Mouse (Mus musculus): ENCODE measurements around the gene Gzmm.
"Not testable (repeated sequence)": the region's sequence is repeated elsewhere in the genome, so short reads cannot be mapped to it uniquely, and the experiment has no call there.

The Gzmm gene

DNA sequence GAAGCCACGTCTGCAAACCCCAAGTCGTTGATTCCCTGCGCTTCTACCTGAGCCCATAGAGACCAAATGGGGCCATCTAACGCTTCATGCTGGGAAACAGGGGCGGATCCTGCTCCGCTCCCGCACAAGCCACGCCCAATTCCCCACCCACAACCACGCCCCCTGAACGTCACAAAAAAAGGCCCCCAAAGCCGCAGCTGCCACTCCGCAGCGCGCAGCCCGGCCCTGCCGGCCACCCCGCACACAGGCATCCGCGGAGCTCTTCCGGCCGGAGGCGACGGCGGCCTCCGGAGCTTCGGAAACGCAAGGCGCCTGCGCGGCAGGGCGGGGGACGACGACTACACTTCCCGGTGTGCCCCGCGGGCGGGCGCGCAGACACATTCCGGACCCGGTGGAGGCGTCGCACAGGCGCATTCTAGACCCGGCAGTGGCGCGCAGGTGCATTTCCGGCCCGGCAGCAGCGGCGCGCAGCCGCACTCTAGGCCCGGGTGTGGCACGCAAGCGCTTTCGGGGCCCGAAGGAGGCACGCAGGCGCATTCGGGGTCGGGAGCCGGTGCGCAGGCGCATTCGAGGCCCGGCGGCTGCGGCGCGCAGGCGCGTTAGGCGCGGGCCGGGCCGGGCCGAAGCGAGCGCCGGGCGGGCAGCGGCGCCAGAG, 7.1 kb upstream of the Gzmm start, which contains the start of gene Cdc34:
Gene Cdc34, plus strand, starts transcription at position 605 of the 655 bp plus-strand sequence.
- DNase-seq (ENCODE audit: low read depth), result peak; percentile 99

DNA sequence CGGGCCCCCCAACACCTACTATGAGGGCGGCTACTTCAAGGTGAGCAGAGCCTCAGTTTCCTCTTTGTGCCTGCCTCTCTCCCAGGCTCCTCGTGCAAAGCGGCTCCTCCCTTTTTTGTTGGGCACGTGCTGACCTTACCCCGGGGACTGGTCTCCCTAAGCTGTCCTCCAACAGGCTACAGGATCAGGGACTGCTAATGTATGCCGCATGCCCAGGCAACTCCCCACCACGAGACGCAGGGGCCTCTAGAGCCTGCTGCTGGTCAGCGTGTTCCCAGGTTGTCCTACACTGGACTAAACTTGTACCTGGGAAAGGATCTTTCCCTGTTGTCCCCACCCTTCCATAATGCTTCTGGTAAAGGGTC, 6.3 kb upstream of the Gzmm start:
- peak; percentile 68 for DNase-seq (ENCODE audit: low read depth)

DNA sequence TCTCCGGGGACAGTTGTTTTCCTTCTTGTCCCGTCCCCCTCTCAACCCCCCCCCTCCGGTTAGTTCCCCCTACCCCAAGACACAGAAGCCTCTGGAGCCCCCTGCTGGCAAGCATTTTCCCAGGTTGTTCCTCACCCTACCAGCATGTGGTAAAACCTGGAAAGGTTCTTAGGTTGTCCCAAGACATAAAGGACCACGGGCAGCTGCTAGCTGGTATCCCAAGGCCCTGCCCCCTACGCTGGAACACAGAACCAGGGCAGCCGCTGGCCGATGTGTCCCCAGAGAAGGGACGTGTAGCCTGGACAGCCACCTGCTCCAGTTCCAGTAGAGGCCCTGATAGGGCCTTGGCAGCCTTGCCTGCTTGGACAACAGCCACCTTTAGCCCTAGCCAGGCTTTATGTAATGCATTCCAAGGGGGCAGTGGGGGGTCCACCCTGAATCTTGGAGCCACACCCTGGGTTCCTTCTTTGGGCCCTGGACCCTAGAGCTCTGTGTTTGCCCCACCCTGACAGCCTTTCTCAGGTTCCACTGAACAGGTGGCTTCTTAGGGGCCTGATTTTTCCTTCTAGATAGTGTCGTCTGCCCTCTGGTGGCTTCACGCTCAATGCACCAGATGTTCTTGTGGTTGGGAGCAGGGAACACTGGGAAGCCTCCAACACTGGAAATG, 5.8 kb upstream of the Gzmm start:
- DNase-seq (ENCODE audit: low read depth), result peak; percentile 35

DNA sequence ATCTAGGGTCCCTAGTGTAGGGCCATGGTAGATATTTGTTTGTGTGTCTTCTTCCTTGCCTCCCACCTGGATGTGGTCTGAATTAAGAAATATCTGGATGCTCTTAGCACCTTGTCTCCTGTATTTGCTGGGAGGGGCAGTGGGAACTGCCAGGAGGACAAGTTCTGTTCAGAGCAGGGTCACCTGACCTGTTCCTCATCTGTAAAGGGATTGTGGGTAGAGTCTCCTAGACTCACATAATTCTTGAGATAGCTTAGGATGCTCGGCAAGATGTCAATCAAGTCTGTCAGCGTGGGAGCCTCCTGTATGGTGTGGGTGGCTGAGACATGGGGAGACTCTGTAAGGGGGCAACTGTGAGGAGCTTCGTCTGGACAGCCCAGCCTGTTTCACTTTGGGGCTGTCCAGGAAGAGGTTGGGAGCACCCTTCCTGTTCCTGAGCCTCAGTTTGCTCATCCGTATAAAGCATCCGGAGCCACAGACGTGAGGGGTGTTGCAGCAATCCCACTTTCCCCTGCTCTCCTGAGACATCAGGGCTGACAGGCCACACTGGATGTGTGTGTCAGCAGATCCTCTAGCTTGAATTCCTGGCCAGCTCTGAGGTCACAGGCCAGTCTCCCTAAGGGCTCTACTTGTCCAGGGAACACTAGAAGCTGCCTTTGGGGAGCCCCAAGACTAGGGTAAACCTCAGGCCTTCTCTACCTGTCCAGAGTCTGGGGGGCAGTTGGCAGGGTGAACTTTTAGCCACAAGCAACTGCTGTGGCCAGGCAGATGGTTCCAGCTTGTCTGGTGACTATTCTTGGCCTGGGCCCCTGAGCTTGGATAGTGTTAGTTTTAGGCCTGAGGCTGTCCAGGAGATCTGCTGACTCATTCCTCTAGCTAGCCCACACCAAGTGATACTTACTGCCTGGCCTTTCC, 4.8 kb upstream of the Gzmm start:
- DNase-seq (ENCODE audit: low read depth), result no peak

DNA sequence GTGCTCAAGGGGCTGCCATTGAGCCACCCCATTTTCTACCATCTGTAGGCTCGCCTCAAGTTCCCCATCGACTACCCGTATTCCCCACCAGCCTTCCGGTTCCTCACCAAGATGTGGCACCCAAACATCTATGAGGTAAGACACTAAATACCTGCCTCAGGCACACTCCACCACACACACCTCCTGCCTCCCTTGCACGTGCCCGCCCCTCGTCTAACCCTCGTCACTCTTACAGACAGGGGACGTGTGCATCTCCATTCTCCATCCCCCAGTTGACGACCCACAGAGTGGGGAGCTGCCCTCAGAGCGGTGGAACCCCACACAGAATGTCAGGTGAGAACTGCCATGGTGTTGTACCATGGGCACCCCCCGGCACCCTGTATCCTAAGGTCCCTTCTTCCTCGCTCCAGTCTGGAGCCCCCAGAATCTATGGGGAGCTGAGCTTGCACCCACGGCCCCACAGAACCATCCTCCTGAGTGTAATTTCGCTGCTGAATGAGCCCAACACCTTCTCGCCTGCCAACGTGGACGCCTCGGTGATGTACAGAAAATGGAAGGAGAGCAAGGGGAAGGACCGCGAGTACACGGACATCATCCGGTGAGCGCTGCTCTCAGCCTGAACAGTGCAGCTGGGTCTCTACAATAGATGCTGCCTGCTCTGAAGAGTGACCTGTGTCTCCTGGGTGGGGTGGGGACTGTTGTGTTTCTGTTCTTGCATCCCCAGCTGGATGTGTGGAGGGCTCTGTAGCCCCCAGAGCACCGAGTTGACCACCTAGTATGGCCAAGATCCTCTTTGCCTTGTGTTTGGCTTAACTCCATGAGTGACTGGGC, 3.8 kb upstream of the Gzmm start:
- DNase-seq (ENCODE audit: low read depth), result no peak

DNA sequence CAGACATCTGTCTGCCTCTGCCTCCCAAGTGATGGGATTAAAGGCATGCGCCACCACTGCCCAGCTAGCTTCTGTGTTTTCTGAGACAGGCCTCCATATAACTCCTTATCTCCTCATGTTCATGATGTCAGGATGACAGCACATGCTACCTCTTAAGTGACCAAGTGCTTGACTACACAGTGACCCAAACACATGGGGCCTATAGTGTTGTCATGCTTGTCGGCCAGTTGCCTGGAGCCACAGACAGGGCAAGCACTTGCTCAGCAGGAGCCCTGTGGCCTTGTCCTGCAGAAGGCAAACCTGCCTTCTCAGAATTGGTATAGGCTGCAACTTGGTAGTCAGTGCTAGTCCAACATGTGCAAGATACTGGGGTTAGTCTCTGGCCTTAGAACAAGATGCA, 2.6 kb upstream of the Gzmm start:
- no peak for DNase-seq (ENCODE audit: low read depth)

DNA sequence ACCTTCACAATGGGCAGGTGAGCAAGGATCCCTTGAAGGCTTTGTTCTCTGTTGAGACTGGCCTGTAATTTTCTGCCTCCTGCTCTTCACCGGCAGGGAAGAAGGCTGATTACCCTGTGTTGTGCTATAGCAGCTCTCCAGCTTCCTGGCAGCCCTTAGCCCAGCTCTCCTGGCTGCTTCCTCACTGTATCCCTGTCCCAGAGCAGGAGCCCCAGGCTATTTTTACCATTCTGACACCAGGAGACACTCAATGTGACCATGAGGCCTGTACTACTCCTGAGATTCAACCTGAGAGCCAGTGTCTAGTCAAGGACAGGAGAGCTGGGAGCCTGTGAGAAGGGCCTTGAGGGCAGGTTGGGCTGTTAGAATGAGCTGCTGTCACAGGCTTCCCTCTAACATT, 2.1 kb upstream of the Gzmm start:
- no peak for DNase-seq (ENCODE audit: low read depth)

DNA sequence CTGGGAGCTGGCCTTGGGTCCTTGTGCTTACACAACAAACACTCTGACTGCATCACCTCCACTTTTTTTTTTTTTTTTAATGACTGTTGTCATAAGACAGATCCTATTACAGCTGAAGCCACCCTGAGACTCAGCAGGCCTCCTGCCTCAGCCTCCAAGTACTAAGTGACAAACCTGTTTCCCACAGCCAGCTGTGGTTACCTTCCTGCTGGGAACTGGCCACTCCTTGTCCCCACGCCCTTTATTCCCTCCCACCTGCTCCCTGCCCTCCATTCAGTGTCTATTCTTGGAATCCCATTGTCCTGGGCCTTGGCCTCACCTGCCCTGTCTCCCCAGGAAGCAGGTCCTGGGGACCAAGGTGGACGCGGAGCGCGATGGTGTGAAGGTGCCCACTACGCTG, 1.3 kb upstream of the Gzmm start:
- no peak for DNase-seq (ENCODE audit: low read depth)

DNA sequence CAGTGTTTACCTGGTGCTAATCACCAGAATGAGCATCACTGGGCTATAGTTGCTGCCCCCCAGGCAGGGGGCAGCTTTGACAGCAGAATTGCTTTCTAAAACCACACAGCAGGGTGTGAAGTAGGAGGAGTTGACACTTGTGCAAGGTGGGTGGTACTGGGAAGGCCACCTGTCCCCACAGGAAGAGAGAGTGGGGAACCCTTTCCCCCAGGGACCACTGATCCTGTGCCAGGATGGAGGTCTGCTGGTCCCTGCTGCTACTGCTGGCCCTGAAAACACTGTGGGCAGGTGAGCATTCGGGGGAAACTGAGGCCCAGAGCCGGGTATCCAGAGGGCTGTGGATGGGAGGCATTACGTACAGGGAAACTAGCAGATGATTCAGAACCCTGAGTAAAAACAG, 358 bp downstream of the Gzmm start:
- DNase-seq (ENCODE audit: low read depth), result no peak

DNA sequence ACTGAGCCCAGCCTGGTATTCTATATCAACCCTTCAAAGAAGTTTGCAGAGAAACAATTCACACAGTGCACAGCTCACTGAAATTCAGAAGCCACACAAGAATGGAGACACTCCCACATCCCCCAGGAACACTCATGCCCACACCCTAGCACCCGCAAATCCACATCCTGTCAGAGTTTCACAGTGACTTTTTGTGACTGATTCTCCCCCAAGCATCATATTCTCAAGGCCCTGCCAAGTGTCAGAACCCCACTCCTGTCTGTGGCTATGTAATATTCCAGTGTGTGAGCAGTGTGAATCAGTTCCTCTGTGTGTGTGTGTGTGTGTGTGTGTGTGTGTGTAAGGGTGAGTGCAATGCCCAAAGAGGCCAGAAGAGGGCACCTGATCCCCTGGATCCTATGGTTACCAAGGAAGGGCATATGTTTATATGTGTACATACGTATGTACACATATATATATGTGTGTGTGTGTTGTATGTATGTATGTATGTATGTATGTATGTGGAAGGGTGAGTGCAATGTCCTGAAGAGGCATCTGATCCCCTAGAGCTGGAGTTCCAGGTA, 3.2 kb downstream of the Gzmm start:
- peak; percentile 42 for DNase-seq (ENCODE audit: low read depth)

DNA sequence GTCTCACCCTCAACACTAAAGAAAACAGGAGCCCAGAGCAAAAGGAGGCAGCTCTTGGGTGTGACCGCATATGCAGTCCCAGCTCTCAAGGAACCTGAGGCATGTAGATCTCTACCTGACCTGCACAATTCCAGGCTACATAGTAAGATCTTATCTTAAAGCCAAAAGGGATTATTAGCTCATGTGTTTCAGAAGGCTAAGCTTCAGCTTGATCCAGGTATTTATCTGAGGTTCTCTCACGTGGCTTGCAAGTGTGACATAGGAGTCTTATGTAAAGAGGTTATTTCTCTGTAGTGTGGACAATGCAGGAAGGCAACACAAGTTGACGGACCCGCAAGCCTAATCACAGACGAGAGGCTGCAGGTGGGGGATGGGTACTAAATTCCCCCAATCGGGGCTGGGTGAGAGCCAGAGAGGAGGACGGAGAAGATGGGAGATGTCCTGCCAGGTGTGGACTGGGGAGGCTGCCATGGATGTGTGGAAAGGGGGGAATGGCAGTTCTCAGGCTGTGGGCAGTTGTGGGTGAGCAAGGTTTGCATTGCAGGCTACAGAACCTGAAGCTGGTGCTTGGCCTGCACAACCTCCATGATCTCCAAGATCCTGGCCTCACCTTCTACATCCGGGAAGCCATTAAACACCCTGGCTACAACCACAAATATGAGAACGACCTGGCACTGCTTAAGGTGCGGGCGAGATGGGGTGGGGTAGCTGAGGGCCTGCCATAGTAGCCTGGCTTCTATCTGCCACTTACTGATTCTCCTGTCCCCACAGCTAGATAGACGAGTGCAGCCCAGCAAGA, 5.0 kb downstream of the Gzmm start:
- no peak for DNase-seq (ENCODE audit: low read depth)

DNA sequence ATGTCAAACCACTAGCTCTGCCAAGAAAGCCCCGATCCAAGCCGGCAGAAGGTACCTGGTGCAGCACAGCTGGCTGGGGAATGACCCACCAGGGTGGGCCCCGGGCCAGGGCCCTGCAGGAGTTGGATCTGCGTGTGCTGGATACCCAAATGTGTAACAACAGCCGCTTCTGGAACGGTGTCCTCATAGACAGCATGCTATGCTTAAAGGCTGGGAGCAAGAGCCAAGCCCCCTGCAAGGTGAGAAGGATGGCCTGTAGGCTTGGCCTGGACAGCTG, 5.5 kb downstream of the Gzmm start:
- DNase-seq (ENCODE audit: low read depth), result no peak

DNA sequence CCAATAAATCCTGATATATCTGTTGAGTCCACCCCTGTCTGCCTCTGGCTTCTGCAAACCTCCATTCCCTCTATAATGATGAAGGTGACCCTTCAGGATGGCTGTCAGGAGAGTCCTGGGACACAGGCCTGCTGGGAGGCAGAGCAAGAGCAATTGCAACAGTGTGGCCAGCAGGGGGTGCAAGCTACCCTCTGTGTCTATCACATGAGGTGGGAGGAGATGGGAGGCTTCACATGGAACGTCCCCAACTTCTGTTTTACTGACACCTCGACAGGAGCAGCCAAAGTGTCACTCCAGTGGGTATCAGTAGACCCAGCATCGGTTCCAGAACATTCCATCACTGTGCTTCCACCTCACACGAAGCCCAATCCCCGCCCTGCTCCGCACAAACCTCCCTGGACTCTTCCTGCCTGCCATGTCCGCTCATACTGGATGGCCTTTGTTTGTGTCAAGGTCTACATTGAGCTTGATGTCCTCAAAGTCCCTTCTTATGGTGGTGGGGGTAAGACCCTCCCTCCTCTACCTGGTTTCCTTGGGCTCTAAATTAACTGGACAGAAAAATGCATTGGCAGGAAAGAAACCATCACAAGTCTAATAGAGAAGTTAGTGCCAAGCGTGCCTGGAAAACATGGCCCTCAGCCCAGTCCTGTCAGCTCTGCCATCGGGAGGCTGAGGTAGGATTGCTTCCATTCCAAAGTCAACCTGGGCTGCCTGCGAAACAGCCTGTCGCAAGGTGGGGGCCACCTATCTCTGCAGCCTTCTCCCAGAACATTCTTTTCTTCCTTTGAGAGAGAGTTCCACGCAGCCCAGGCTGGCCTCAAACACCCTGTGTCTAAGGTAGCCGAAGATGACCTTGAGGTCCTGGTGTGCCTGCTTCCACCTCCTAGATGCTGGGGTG, 6.7 kb downstream of the Gzmm start:
- DNase-seq (ENCODE audit: low read depth), result peak; percentile 80

DNA sequence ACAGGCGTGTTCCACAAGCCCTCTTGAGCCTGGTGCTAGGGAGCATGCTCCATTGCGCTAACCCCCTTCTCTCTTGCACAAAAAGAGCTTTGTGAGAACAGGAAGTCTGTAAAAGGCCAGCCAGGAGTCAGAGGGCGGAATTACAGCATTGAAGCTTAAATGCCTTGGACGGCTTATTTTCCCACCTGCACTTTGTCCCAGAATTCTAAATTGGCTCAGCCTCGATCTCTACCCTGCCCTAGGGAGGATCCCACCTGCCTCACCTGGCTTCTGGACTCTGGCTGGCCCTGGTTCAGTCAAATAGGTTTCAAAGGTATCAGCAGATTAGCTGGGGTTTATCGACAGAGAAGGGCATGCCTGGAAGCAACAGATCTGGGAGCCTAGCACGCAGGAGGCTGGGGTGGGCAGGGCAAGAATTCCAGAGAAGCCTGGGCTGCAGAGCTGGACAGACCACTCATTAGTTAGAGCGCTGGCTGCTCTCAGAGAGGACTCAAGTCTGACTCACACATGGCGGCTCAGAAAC, 7.4 kb downstream of the Gzmm start:
- DNase-seq (ENCODE audit: low read depth), result no peak

DNA sequence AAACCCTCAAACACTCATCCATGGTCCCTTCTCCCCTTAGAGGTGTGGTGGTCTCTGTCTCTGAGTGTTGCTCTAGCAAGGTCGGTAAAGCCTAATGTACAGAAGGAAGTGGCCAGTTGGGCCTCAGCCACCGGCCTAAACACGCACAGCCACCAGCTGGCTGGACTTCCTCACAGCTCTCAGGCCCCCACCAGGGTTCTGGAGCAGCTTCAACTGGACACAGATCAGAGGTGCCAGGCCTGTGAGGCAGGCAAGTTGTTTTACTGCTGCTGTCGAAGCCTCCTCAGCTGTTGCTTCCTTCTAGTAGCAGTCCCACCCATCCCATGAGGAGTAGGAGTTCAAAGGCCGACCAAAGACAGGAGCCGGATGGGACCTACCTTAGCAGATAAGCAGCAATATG, 9.1 kb downstream of the Gzmm start:
- no peak for DNase-seq (ENCODE audit: low read depth)

DNA sequence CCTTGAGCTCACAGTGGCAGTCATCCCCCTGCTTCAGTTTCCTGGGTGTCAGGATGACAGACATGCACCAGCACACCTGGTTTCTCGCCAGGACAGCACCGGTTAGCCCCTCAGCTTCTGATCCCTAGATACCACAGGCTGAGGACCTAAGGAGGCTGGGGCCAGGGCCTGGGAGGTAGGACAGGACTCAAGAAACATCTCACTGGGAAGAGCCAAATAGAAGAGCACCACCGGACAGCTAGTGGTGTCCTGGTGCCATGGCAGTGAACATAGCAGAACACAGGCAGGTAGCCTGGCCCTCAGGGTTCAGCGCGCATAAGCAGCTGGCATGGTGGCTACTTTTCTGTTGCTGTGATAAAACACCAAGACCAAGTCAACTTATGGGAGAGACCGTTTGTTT, 9.6 kb downstream of the Gzmm start:
- no peak for DNase-seq (ENCODE audit: low read depth)

DNA sequence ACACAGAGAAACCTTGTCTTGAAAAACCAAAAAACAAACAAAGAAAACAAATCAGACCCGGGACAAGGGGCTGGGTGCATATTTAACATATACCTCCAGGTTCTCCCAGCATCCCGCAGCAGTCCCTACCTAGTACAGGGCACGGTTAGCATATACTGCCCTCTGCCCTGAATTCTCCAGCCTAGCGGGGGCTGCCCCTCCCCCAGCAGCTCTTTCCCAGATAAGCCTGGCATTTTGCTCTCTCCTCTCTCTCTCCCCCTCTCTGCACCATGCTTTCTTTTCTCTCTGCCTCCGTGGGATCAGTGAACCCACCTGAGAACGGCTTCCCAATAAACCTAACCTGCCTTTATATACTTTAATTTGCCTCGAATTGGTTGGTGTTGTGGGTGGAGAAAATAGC, 11.9 kb downstream of the Gzmm start:
- no peak for DNase-seq (ENCODE audit: low read depth)

DNA sequence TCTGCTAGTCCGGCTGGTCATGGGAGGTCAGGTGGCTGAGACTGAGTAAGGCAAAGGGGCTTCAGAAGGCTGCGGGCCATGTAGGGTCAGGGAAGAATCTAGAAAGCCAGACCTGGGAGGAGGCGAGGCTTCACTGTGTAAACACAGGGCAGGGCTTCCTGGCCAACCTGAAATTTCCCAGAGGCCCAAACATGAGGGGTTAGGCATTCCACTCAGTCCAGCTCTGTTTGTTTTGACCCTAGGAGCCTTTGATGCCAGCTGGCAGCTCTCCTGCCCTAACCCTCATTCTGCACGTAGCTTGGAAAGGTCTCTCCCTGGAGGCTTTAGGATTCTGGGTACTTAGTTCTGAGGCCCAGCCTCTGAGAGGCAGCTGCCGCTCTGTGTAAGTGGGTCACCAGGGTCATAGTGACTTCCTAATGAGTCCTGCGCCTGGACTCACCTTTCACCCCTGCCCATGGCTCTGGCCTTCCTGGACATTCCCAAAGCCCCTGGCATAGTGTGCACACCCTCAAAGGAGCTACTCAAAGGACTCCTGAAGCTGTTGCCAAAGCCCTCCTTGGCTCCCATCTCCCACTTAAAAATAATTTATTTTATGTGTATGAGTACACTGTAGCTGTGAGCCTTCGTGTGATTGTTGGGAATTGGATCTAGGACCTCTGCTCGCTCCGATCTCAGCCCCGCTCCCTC, 12.8 kb downstream of the Gzmm start:
- no peak for DNase-seq (ENCODE audit: low read depth)

DNA sequence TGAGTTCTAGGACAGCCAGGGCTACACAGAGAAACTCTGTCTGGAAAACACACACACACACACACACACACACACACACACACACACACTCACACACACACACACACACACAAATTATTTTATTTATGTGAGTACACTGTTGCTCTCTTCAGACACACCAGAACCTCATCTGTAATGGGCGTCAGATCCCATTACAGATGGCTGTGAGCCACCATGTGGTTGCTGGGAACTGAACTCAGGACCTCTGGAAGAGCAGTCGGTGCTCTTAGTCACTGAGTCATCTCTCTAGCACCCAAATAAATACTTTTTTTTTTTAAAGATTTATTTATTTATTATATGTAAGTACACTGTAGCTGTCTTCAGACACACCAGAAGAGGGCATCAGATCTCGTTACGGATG, 14.2 kb downstream of the Gzmm start:
- not testable (repeated sequence) for DNase-seq (ENCODE audit: low read depth)

Measured in naive thymus-derived CD4-positive, alpha-beta T cell, adult 2 months (primary cell).